Mouse (Mus musculus) frontal cortex, adult (tissue): Measurements from ENCODE around the gene Cldn5.

Experiments
- ATAC-seq: cut with Nextera tagmentation; 2 replicates; pipeline ENCODE4 v1.9.2; 2017; ENCODE audit warnings: mild to moderate bottlenecking, moderate library complexity, mixed read lengths; ENCODE audit not compliant: low TSS enrichment

Gene Cldn5

GRCm38 (mm10) chr16:18785485-18785884 is 8.8 kb downstream of the Cldn5 start:
- no peak for ATAC-seq

- ATAC-seq = no peak
These were observed 10.0 kb downstream of the Cldn5 start for GRCm38 (mm10) chr16:18786652-18787051.

- no peak for ATAC-seq
These were observed 12.2 kb downstream of the Cldn5 start for GRCm38 (mm10) chr16:18788627-18789406.

- ATAC-seq = peak; percentile 80
These were observed 18.7 kb downstream of the Cldn5 start for GRCm38 (mm10) chr16:18795223-18795899.

GRCm38 (mm10) chr16:18796645-18797044 is 20.0 kb downstream of the Cldn5 start:
- no peak for ATAC-seq

GRCm38 (mm10) chr16:18798151-18798550 is 21.5 kb downstream of the Cldn5 start:
- no peak for ATAC-seq

- ATAC-seq = peak; percentile 84
These were observed 22.2 kb downstream of the Cldn5 start for GRCm38 (mm10) chr16:18798841-18799240.

GRCm38 (mm10) chr16:18805746-18806145 is 29.1 kb downstream of the Cldn5 start:
- no peak for ATAC-seq

GRCm38 (mm10) chr16:18809001-18809400 is 32.4 kb downstream of the Cldn5 start:
- ATAC-seq = no peak

- ATAC-seq = no peak
These were observed 34.4 kb downstream of the Cldn5 start for GRCm38 (mm10) chr16:18811032-18811431.

- ATAC-seq = peak; percentile 95
These were observed 35.1 kb downstream of the Cldn5 start, which contains the start of the genes Ufd1 and Cdc45 for GRCm38 (mm10) chr16:18811468-18812384. Ufd1 (plus strand) TSS chr16:18811779. Cdc45 (minus strand) TSS chr16:18811987.

- peak; percentile 18 for ATAC-seq
These were observed 35.8 kb downstream of the Cldn5 start for GRCm38 (mm10) chr16:18812385-18812910.

GRCm38 (mm10) chr16:18822356-18822755 is 45.7 kb downstream of the Cldn5 start:
- no peak for ATAC-seq

- peak; percentile 95 for ATAC-seq
These were observed 46.3 kb downstream of the Cldn5 start for GRCm38 (mm10) chr16:18822925-18823324.
